Mouse (Mus musculus) retina, postnatal 1 day (tissue): ENCODE measurements around the gene Map3k5.

Experiments
- DNase-seq: peaks from one replicate; pipeline ENCODE4 v3.0.0-alpha.2; 2012

The Map3k5 gene

GRCm38 (mm10) chr10:20060320-20060970, 126.2 kb downstream of the Map3k5 start:
- peak; percentile 23 for DNase-seq

DNA sequence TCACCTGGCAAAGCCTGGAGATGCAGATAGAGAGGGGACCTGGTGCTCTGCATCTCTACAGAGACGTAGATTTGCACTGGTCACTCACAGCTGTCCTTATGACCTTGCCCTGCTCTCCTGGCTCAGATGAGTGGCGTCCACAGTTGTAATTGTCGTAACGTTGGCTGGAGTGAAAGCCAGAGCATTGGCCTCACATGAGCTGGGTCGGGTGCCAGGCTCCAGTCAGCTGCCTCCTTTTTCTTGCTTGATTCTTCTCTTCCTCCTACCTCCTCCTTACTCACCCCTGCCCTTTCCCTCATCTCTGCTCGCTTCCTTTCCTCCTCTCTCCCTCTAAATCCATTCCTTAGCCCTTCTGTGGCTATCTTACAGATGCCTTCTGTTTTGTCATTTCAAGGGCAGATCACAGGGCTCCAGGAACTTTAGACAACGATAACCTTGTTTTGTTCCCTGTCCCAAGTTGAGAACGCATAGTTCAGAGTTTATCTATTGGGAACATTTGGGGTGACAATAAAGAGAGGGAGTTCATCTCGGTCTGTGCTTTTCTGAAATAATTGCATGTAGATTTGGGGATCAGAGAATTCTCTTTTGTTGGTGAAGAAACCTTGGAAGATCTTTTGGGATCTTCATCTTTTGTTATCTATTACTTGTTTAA, 130.4 kb downstream of the Map3k5 start:
- DNase-seq: no peak

GRCm38 (mm10) chr10:20066069-20066665, 131.9 kb downstream of the Map3k5 start:
- no peak for DNase-seq

DNA sequence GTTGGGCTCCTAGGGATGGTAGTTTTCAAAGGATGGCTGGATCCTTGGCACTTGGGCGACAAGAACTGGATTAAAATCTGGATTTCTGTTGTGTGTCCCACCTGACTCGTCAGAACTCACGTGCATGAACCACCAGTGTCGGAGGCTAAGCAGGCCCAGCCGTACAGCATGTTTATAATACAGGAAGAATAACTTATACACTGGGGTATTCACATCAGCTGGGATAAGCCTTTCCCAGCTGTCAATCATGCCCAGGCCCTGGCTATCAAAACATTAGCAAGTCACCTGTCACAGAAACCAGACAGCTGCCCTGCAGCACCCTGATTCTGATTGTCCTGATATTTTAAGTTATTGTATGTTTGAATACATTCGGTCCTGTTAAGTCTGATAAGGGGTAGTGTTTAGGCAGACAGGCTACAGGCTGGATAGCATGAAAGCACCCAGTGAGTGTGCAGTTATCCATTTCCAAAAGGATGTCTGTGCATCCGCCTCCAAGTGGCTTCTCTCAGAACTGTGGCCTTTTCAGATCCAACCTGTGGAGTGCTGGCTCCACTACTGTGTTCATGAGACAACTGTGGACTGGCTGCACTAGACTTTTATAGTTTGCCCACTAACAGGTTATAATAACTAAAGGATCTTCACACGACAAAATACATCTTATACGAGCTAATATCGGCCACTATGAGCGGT, 135.6 kb downstream of the Map3k5 start:
- no peak for DNase-seq

GRCm38 (mm10) chr10:20070576-20071109, 136.4 kb downstream of the Map3k5 start:
- no peak for DNase-seq

- no peak for DNase-seq
These were observed 137.4 kb downstream of the Map3k5 start for GRCm38 (mm10) chr10:20071716-20072115.

- peak; percentile 58 for DNase-seq
These were observed 139.1 kb downstream of the Map3k5 start for GRCm38 (mm10) chr10:20073236-20073893.

DNA sequence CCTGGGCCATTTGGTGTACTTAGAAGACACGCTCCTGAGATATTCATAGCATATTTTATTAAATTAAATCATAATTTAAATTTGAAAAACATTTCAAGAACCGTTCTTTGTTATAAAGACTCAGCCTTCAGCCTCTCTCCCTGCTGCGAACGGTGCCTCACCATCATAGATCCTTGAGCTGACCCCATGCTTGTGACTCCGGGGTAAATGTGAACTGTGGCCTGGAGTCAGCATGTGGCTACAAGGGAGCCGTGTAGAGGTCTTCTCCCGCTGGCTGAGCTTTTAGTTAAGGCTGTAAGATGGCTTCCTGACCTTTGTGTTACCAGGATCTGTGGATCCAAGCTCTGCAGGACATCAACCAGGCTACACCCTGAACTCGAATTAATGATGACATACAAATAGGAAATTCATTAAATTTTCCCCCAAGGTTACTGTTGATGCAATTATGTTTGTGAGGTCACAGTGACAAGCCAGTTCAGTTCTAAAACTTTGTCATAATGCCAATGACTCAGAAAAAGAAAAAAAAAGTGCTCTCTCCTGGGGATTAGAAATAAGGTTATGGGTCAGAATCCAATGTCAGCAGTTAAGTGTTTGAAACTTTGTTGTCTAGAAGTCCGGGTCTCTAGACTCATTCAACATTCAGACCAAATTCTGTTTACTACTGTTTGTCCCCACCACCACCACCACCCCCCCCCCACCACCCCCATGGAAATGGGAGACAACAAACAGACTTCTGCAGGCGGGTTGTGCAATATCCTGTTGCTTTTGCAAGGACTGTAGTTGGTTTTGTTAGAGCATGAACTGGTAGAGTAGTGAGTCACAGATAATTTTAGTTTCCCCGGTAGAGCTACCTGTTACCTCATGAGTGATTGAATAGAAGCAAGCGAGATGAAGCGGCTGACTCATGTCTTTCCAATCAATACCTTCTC, 142.5 kb downstream of the Map3k5 start:
- no peak for DNase-seq

DNA sequence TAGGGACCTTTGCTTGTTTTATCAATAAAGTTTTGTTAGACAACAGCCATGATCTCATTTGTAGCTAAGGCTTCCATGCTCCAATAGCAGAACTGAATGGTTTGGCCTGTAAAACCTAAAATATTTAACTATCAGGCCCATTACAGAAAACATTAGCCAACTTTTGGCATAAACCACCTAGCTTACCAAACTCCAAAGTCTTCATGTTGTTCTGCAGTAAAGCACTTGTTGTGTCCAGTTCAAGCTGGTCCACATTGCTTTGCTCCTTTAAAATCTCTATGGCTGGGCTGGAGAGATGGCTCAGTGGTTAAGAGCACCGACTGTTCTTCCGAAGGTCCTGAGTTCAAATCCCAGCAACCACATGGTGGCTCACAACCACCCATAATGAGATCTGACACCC, 144.1 kb downstream of the Map3k5 start:
- no peak for DNase-seq

GRCm38 (mm10) chr10:20087841-20088240, 153.6 kb downstream of the Map3k5 start:
- no peak for DNase-seq

DNA sequence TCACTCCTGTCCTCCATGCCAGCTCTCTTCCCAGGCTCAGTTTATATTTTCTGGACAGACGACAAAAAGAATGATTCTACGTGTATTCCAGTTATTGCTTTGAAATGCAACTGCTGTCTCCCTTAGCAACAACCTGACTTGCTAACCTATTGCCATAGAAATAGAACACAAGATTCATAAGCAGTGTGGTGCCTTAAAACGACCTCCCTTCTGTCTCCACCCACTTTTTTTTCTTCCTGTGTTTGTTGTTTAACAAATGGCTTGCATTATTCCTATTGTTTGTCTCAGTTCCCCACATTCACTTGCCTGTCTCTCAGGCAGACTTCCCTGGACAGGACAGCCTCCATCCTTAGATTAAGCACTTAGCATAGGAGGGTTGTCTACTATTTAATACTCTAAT, 154.8 kb downstream of the Map3k5 start:
- no peak for DNase-seq

DNA sequence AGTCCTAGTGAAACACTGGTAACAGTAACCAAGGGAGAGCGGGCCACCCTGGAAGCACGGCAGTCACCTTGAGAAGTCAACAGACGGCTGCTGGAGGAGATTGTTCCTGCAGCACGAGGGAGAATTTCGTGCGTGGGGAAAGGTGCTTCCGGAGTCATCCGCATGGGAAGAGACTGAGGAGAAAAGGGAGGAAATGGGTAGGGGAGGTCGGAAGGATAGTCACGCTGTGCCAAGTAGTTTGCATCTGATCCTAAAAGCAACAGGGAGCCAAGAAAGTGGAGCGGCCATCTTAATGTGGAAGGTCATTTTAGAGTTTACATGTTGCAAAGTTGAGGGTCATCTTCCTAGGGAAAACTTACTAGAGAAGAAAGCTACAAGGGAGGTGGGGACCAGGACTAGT, 155.9 kb downstream of the Map3k5 start:
- no peak for DNase-seq

DNA sequence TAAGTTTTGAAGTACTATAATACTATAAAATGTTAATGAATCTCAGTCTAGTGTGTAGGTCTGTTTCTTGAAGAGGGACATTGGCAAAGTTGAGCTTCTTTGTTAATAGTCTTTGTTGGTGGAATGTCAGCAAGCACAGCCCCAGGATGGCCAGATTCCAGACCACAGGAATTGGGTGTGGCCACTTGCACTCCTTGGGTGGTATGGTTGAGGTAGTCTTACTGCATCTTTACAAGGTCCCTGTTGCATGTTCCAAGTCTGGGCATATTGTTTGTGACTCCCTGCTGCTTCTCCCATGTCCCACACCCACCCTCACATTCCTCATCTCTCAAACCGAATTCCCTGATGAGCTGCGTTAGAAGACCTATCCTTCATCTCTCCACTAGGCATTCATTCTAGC, 157.1 kb downstream of the Map3k5 start:
- no peak for DNase-seq

DNA sequence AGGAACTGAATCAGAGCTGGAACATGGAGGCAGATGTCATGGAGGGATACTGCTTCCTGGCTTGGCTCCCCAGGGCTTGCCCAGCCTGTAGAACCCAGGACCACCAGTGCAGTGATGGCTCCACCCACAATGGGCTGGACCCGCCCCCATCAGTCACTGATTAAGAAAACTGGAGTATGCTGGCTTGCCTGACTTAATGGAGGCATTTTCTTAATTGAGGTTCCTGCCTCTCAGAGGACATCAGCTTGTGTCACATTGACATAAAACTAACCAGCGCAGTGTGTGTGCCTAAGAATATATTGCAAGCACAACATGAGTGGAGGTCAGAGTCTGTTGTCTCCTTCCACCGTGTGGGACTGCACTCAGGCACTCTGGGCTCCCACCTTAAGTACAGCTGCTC, 158.1 kb downstream of the Map3k5 start:
- no peak for DNase-seq

DNA sequence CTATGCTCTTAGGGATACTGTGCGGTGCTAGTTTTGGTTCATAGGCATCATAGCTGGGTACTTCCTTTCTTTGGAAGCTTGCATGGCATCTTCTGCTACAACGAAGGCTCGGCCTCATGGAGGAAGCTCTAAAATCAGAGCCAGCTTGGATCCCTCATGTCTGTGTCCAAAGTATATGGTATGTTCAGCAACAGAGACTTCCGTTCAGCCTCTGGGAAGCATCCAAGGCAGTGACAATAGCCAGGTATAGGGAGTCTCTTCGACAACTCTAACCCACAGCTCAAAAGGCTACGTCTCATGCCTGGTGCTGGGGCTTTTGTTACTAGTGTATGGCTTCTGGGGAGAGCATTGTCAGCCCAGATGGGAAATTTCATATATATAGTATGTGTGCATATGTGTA, 167.2 kb downstream of the Map3k5 start:
- DNase-seq: no peak

GRCm38 (mm10) chr10:20104271-20104931, 170.1 kb downstream of the Map3k5 start:
- DNase-seq: no peak

DNA sequence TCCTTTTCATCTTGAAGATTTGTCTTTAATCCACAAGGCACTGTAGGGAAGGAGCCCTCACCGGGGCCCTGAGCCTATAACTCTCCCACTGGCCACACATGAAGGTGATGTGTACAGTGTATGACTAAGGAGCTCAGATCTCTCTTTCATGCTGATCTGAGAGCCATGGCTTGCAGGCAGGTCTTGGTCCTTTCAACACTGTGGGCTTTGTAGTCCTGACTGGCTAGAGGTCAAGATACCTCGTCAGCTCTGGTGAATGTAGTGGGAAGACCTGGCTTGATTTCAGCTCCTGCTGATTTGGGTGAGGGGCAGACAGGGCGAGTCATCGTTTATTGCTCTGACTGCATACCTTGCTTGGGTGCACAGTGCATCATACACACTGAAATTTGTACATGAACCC, 171.3 kb downstream of the Map3k5 start:
- no peak for DNase-seq

DNA sequence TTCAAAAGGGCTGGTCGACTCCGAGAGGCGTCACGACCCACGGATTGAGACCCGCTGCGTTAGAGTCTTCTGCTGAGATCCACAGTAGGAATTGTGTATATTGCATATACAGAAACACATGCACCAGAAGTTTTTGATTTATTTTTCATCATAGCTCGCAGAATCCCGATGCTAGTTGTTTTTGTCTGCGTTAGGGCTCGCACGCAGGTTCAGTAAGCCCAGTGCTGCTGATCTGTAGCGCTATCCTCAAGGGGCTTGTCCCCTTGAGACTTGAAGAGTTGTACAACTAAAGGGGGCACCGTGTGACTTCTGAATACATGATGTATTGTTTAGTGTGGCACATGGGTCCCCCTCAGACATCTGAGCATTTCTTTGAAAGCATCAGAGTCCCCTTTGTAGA, 172.8 kb downstream of the Map3k5 start:
- DNase-seq: no peak

- no peak for DNase-seq
These were observed 177.2 kb downstream of the Map3k5 start for GRCm38 (mm10) chr10:20111508-20111907.

DNA sequence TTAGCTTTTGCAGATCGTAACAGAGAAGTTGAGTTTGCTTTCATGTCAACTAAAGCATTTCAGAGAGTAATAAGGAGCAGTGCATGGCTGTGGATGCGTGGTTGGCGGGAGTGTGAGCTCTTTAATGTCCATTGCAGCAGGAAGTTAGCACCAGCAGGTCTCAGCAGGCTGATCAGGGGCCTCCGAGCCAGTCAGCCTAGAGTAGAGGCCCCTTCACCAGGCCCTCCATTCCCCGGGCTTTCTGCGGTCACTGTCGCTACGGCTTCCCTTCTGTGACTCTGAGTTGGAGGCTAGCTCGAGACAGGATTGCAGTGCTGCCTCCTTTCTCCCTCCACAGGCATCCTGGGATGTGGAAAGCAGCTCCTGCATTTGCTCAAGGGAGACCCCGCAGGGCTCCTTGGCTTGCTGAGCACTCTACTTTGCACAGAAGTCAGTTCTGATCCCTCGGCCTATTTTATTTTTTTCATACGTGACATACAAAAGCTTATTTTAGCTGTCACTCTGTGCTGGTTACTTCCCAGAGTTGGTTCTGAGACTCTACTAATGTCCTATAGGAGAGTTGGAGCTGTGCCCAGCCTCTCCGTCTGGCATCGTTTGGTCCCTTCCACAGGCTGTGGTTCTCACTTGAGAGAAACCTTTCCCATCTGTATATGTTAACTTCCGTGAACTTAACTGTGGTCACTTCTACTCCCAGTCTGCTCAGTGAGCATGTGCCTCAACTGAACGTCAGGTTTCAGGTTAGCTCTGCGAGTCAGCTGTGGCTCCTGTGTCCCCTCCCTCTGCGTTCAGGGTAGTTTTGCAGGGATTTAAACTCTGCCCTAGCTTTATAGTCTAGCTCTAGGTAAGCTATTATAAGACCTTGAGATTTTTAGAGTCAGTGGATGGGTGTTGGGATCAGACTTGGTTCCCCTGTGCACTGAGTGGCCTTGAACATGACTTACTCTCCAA, 178.0 kb downstream of the Map3k5 start:
- no peak for DNase-seq
